Mouse (Mus musculus): ENCODE results near the gene Gm21778.
"Not testable (repeated sequence)": the region's sequence is repeated elsewhere in the genome, so short reads cannot be mapped to it uniquely, and the experiment has no call there.

Gm21778 gene

GRCm38 (mm10) chrY:5942160-5942559 is at the start of gene Gm21778:
Gene Gm21778 (plus strand): TSS chrY:5942460.
- DNase-seq (ENCODE audit: low read depth), result not testable (repeated sequence)
